Mouse (Mus musculus): ENCODE results near the gene Slc12a9. TPM values are rescaled to one million over a fixed set of nuclear protein-coding genes. Genes with fewer than 3 reads are reported as not detected.

Gene Slc12a9
- polyA plus RNA-seq, 1 experiment, result 14.8 TPM

- Histone ChIP-seq H3K27me3 (ENCODE audit: control insufficient read depth, insufficient read depth, low read length) (no peaks in the 10 kb centered on the region), H3K4me3 (ENCODE audit: low read depth, low read length) (peak overlapping the region; percentile 94), H3K27ac (ENCODE audit: insufficient read depth, low read depth, low read length) (no peak overlapping the region), H3K4me1 (ENCODE audit: control insufficient read depth, insufficient read depth, insufficient read length, low read length) (peaks cover 12% of the 10 kb centered on the region; the same call in 1 of the 2 replicates), H3K36me3 (ENCODE audit: control insufficient read depth, insufficient read depth, low read length) (no peaks in the 10 kb centered on the region)
- TF ChIP-seq POLR2A (IDR thresholded peaks at IDR 0.05; ENCODE audit: low read depth, low read length), result no peak
- TF ChIP-seq CTCF (IDR thresholded peaks at IDR 0.05; ENCODE audit: extremely low read depth, insufficient read length, insufficient replicate concordance, low read depth, low read length), result no peak
- WGBS, result 17% methylated on average over 15 of the region's 15 CpGs
Measured at GRCm38 (mm10) chr5:137332857-137333511, 413 bp downstream of the Slc12a9 start.

- no peak overlapping the region for H3K27ac ChIP-seq (ENCODE audit: insufficient read depth, low read depth, low read length)
- no peaks in the 10 kb centered on the region for H3K27me3 ChIP-seq (ENCODE audit: control insufficient read depth, insufficient read depth, low read length)
- no peaks in the 10 kb centered on the region; the same call in 1 of the 2 replicates for H3K4me1 ChIP-seq (ENCODE audit: control insufficient read depth, insufficient read depth, insufficient read length, low read length)
- H3K4me3 ChIP-seq (ENCODE audit: low read depth, low read length), result no peak overlapping the region
- no peaks in the 10 kb centered on the region; the same call in 1 of the 2 replicates for H3K36me3 ChIP-seq (ENCODE audit: control insufficient read depth, insufficient read depth, low read length)
- TF ChIP-seq POLR2A (IDR thresholded peaks at IDR 0.05; ENCODE audit: low read depth, low read length) (no peak), CTCF (IDR thresholded peaks at IDR 0.05; ENCODE audit: extremely low read depth, insufficient read length, insufficient replicate concordance, low read depth, low read length) (no peak)
- 84% methylated on average over 7 of the region's 7 CpGs for WGBS
Measured at GRCm38 (mm10) chr5:137330910-137331309, 2.5 kb downstream of the Slc12a9 start.

- peaks cover 10% of the 10 kb centered on the region for H3K4me1 ChIP-seq (ENCODE audit: control insufficient read depth, insufficient read depth, insufficient read length, low read length)
- H3K27me3 ChIP-seq (ENCODE audit: control insufficient read depth, insufficient read depth, low read length), result no peaks in the 10 kb centered on the region
- peaks cover 7% of the 10 kb centered on the region for H3K36me3 ChIP-seq (ENCODE audit: control insufficient read depth, insufficient read depth, low read length)
- no peak overlapping the region for H3K4me3 ChIP-seq (ENCODE audit: low read depth, low read length)
- 96% methylated on average over 3 of the region's 3 CpGs for WGBS
- no peak for TF ChIP-seq CTCF (IDR thresholded peaks at IDR 0.05; ENCODE audit: extremely low read depth, insufficient read length, insufficient replicate concordance, low read depth, low read length)
- TF ChIP-seq POLR2A (IDR thresholded peaks at IDR 0.05; ENCODE audit: low read depth, low read length), result no peak
- H3K27ac ChIP-seq (ENCODE audit: insufficient read depth, low read depth, low read length), result no peak overlapping the region
Measured at GRCm38 (mm10) chr5:137320996-137321395, 12.4 kb downstream of the Slc12a9 start.

GRCm38 (mm10) chr5:137318570-137318969 lies 14.8 kb downstream of the Slc12a9 start:
- peaks cover 28% of the 10 kb centered on the region for H3K4me1 ChIP-seq (ENCODE audit: control insufficient read depth, insufficient read depth, insufficient read length, low read length)
- H3K27me3 ChIP-seq (ENCODE audit: control insufficient read depth, insufficient read depth, low read length), result no peaks in the 10 kb centered on the region
- WGBS, result 42% methylated on average over 1 of the region's 1 CpGs
- TF ChIP-seq POLR2A (IDR thresholded peaks at IDR 0.05; ENCODE audit: low read depth, low read length), result no peak
- no peak for TF ChIP-seq CTCF (IDR thresholded peaks at IDR 0.05; ENCODE audit: extremely low read depth, insufficient read length, insufficient replicate concordance, low read depth, low read length)
- H3K4me3 ChIP-seq (ENCODE audit: low read depth, low read length), result no peak overlapping the region
- no peaks in the 10 kb centered on the region; the same call in 1 of the 2 replicates for H3K36me3 ChIP-seq (ENCODE audit: control insufficient read depth, insufficient read depth, low read length)
- H3K27ac ChIP-seq (ENCODE audit: insufficient read depth, low read depth, low read length), result no peak overlapping the region

GRCm38 (mm10) chr5:137317361-137317760 lies 16.0 kb downstream of the Slc12a9 start:
- TF ChIP-seq POLR2A (IDR thresholded peaks at IDR 0.05; ENCODE audit: low read depth, low read length), result no peak
- no peak for TF ChIP-seq CTCF (IDR thresholded peaks at IDR 0.05; ENCODE audit: extremely low read depth, insufficient read length, insufficient replicate concordance, low read depth, low read length)
- Histone ChIP-seq H3K36me3 (ENCODE audit: control insufficient read depth, insufficient read depth, low read length) (no peaks in the 10 kb centered on the region; the same call in 1 of the 2 replicates), H3K4me1 (ENCODE audit: control insufficient read depth, insufficient read depth, insufficient read length, low read length) (peaks cover 28% of the 10 kb centered on the region), H3K4me3 (ENCODE audit: low read depth, low read length) (no peak overlapping the region), H3K27me3 (ENCODE audit: control insufficient read depth, insufficient read depth, low read length) (no peaks in the 10 kb centered on the region), H3K27ac (ENCODE audit: insufficient read depth, low read depth, low read length) (no peak overlapping the region)
- 61% methylated on average over 8 of the region's 8 CpGs for WGBS

GRCm38 (mm10) chr5:137315084-137315903 lies 18.1 kb downstream of the Slc12a9 start:
- Histone ChIP-seq H3K36me3 (ENCODE audit: control insufficient read depth, insufficient read depth, low read length) (no peaks in the 10 kb centered on the region), H3K27ac (ENCODE audit: insufficient read depth, low read depth, low read length) (no peak overlapping the region), H3K4me3 (ENCODE audit: low read depth, low read length) (no peak overlapping the region), H3K27me3 (ENCODE audit: control insufficient read depth, insufficient read depth, low read length) (no peaks in the 10 kb centered on the region), H3K4me1 (ENCODE audit: control insufficient read depth, insufficient read depth, insufficient read length, low read length) (peaks cover 28% of the 10 kb centered on the region)
- TF ChIP-seq CTCF (IDR thresholded peaks at IDR 0.05; ENCODE audit: extremely low read depth, insufficient read length, insufficient replicate concordance, low read depth, low read length) (peak; percentile 51; the same call in 1 of the 2 replicates), POLR2A (IDR thresholded peaks at IDR 0.05; ENCODE audit: low read depth, low read length) (no peak)
- WGBS, result 57% methylated on average over 30 of the region's 30 CpGs
